Mouse (Mus musculus): Measurements from ENCODE around the gene Spock1. TPM values are rescaled to one million over a fixed set of nuclear protein-coding genes. Genes with fewer than 3 reads are reported as not detected.
A peak's percentile ranks its signal among the peaks of the same experiment; 100 is the strongest.

The Spock1 gene
- polyA plus RNA-seq, 1 experiment from 2014 or later, result 69.4 TPM

DNA sequence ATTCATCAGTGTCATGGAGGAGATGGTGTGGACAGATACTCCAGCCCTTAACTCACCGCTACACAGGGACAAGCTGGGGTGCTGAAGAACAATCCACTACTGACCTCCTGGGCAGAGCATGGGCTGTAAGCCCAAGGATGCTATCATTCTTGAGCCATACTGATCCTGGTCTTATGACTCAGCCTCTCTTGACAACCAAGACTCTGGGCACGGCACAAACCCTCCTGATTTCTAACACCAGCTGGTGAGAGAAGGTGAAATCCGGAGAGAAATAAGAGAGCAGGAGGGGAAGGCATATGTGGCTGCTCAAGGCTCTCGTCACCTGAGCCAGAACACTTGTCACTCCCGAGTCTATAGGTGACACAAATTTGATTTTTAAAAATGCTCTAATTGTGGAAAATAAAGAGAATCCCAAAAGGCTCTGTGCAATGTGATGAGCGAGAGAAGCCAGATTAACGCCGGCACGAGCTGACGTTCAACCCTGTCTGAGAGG is 271.0 kb downstream of the Spock1 start:
- Histone ChIP-seq H3K27ac (peak overlapping the region; percentile 81), H3K9ac (no peak overlapping the region), H3K27me3 (0 out of 2 replicates have a peak, but pooled peaks cover 6% of the 10 kb centered on the region), H3K9me3 (no peaks in the 10 kb centered on the region), H3K36me3 (no peaks in the 10 kb centered on the region), H3K4me3 (no peak overlapping the region), H3K4me2 (no peak overlapping the region), H3K4me1 (replicated peaks) (peaks cover 35% of the 10 kb centered on the region)
- WGBS, result 63% methylated on average over 10 of the region's 10 CpGs
- ATAC-seq (ENCODE audit: low FRiP score), result no peak

DNA sequence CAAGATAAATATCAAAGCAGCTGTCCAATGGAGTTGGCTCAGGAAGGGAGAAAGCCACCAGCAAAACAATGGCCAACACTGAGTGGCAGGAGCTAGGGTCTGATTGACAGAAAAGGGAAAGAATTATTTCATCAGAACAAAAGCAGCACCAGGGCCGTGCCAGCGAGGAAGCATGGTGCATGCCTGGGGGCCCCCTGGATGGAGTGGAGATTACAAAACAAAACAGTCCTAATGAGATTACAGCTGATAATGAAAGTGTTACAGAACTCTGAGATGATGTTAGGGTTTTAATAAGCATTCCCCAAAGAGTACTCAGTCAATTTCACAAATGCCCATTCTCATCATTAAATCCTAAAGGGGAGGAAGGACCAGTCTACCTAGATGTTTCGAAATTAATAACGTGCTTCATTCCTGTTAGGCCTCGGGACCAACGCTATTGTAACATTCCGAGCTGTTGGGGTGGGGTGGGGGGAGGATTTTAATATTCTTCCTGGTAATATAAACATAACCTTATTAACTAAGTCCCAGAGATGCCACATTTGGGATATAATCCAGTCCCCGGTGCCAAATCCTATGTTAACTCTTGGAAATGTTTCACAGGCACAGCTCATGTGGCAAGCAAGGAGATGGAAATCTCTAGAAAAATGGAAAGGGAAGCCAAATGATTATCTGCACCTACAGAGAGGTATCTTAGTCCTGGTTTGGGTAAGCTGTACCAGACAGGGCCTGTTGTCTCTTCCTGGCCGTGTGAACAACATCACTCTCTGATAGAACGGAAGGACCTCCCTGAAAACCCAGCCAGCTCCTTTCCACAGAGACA is 271.7 kb downstream of the Spock1 start:
- peak overlapping the region; percentile 81 for H3K27ac ChIP-seq
- H3K36me3 ChIP-seq, result no peaks in the 10 kb centered on the region
- peaks cover 32% of the 10 kb centered on the region for H3K4me1 ChIP-seq (replicated peaks)
- no peak overlapping the region for H3K4me3 ChIP-seq
- H3K9ac ChIP-seq, result no peak overlapping the region
- no peak overlapping the region for H3K4me2 ChIP-seq
- H3K27me3 ChIP-seq, result 0 out of 2 replicates have a peak, but pooled peaks cover 6% of the 10 kb centered on the region
- H3K9me3 ChIP-seq, result no peaks in the 10 kb centered on the region
- peak; percentile 44; the same call in 1 of the 2 replicates for ATAC-seq (ENCODE audit: low FRiP score)
- WGBS, result 45% methylated on average over 10 of the region's 10 CpGs

DNA sequence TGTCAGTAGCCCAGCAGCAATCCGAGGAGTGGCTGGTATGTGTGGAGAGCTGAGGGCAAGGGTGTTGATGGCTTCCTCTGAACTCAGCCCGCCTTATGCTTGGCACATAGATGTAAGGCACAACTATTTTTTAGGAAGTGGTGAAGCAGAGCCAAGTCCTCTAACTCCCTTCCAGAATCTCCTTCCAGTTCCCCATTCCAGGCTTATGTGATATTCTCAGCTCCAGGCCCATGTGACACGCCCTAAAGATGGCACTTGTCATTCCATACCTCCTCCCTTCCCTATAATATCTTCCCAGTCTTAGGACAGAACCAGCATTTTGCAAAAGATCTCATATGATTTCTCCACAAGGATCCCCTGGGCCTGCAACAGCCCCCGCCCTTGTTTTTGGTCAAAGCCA is 277.6 kb downstream of the Spock1 start:
- Histone ChIP-seq H3K4me2 (no peak overlapping the region), H3K36me3 (no peaks in the 10 kb centered on the region), H3K4me3 (no peak overlapping the region), H3K4me1 (replicated peaks) (peaks cover 17% of the 10 kb centered on the region), H3K9me3 (no peaks in the 10 kb centered on the region), H3K9ac (no peak overlapping the region), H3K27ac (no peak overlapping the region), H3K27me3 (0 out of 2 replicates have a peak, but pooled peaks cover 6% of the 10 kb centered on the region)
- 83% methylated on average over 4 of the region's 4 CpGs for WGBS
- no peak for ATAC-seq (ENCODE audit: low FRiP score)

DNA sequence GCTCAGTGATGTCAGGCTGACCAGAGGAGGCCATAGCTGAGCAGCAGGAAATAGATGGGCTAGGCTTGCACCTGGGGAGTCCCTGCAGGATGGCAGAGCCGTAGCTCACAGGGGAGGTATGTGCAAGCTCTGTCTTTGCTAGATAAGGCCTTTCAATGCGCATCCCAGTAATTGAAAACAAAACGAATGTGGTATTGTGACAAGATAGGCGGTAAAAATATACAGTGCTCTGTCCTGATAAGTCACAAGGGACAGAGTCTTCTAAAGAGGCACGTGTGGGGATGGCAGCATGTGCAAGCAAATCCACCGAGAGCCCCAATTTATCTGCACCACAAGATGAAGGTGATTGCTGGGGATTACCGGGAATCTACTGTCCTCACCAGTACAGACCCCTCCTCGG is 279.9 kb downstream of the Spock1 start:
- Histone ChIP-seq H3K27me3 (0 out of 2 replicates have a peak, but pooled peaks cover 2% of the 10 kb centered on the region), H3K9ac (no peak overlapping the region), H3K36me3 (no peaks in the 10 kb centered on the region), H3K4me2 (no peak overlapping the region), H3K27ac (0 out of 2 replicates have a peak overlapping the region, but pooled peaks have one; percentile 6), H3K4me1 (replicated peaks) (peaks cover 17% of the 10 kb centered on the region), H3K9me3 (no peaks in the 10 kb centered on the region), H3K4me3 (no peak overlapping the region)
- no peak for ATAC-seq (ENCODE audit: low FRiP score)
- WGBS, result 68% methylated on average over 8 of the region's 8 CpGs

DNA sequence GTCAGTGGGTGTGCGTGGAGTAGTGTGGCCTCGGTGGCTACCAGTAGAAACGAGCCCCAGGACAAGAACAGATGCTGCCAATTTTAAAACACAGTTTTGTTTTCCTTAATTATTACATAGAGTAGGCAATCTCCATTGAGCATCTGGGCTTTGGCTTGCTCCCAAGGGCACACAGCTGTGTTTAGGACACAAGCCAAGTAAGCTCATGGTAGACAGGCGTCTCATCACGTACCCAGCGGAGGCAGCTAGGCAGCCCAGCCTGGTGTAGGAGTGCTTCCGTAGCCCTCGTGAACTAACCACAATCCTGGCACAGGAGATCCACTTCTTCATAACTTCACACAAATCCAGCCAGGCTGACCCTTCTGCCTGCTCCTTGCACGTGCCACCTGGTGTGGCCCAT is 281.7 kb downstream of the Spock1 start:
- no peak overlapping the region for H3K9ac ChIP-seq
- WGBS, result 71% methylated on average over 9 of the region's 9 CpGs
- H3K27ac ChIP-seq, result no peak overlapping the region
- H3K36me3 ChIP-seq, result no peaks in the 10 kb centered on the region
- H3K4me2 ChIP-seq, result no peak overlapping the region
- peaks cover 17% of the 10 kb centered on the region for H3K4me1 ChIP-seq (replicated peaks)
- no peaks in the 10 kb centered on the region for H3K27me3 ChIP-seq
- no peak overlapping the region for H3K4me3 ChIP-seq
- no peak for ATAC-seq (ENCODE audit: low FRiP score)
- no peaks in the 10 kb centered on the region for H3K9me3 ChIP-seq

DNA sequence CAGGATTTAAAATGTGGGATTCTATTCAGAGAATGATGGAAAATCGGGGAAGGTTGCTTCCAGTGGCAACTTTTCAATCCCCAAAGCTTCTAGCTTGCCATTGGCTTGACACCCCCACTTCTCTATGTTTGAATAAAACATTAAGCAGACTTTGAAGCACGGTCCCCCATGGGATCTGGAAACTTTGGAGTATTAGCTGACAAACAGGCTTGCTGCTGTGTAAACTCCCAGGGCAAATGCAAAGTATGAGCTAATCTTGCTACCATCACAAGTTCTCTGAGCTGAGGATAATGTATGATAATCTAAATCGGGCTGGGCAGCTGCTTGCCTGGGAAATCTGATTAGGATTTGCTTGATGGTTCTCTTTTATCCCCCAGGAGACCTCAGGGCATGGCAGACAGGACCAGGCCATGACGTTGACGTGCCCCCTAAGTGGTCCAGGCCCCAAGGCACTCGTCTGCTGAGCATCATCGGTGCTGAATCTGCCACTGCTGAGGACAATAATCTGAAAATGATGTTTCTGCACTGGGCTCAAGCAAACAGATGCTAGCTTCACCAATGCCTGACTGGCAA is 284.1 kb downstream of the Spock1 start:
- no peak overlapping the region for H3K27ac ChIP-seq
- no peak overlapping the region for H3K4me3 ChIP-seq
- no peaks in the 10 kb centered on the region for H3K9me3 ChIP-seq
- H3K4me2 ChIP-seq, result no peak overlapping the region
- 41% methylated on average over 7 of the region's 7 CpGs for WGBS
- peaks cover 8% of the 10 kb centered on the region for H3K27me3 ChIP-seq
- no peaks in the 10 kb centered on the region for H3K36me3 ChIP-seq
- ATAC-seq (ENCODE audit: low FRiP score), result no peak
- H3K4me1 ChIP-seq (replicated peaks), result peaks cover 17% of the 10 kb centered on the region
- no peak overlapping the region for H3K9ac ChIP-seq

DNA sequence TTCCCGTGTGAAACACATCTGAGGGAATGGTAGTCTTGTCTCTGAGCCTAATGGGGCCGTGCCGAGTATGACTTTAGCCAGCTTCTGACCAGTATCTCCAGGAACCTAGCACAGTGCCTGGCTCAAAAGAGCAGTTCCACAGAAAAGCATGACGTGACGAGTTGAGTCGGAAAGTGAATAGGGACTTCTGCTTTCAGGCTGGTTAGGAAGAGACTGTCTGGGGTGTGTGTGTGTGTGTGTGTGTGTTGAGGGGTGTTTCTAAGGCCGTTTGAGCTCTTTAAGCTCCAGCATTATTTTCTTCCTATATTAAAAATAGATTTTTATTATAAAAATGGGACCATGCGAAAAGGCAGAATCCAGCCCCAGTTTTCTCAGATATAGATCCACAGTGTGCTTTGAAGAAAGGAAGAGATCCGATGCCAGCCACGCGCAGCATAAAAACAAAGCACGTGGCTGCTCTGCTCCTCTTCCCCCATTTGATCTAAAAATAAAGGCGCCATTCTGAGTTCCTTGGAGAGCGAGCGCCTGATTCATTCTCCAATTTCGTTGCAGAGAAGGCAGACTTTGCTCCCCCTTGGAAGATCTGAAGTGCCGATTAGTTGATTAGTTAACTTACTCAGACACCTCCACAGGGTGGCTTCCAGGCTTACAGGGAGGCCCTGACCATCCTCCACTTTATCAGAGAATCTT is 288.9 kb downstream of the Spock1 start:
- Histone ChIP-seq H3K4me2 (no peak overlapping the region), H3K4me3 (no peak overlapping the region), H3K36me3 (no peaks in the 10 kb centered on the region), H3K4me1 (replicated peaks) (peaks cover 14% of the 10 kb centered on the region), H3K27me3 (peaks cover 14% of the 10 kb centered on the region), H3K9ac (no peak overlapping the region), H3K27ac (no peak overlapping the region), H3K9me3 (no peaks in the 10 kb centered on the region)
- no peak for ATAC-seq (ENCODE audit: low FRiP score)
- 84% methylated on average over 17 of the region's 17 CpGs for WGBS

DNA sequence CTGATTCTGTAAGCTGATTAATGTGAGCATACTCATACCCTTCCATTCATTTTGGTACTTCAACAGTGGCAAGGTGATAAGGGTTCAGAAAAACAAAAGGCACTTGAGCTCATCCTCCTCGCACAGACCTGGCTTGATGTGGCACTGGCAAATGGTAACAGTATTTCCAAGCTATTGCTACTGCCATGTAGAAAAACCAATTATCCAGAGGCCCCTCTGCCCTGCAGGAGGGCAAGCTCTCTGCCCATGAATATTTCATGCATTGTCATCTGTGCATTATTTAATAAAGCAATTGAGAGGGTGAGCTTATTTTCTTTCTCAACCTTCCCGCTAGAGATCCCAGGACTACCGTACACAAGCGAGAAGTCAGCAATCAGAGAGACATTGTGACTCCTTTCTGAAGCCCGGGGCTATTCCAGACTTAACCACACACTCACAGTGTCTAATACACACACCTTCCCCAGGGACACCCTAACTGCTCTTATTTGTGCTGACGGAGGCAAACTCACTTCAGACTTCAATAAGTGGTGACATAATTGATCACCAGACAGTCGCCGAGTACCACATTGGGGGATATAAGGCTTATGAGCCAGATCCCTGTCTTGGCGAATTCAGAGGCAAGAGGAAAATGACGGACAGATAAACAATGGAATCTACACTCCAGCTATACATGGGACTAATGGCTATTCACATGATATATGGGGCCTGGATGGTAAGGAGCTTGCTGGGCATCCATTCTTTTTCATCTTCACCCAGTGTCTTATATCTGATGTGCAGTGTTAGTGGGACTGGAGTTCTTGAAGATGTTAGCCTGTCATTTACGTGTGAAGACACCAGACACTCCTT is 296.6 kb downstream of the Spock1 start:
- Histone ChIP-seq H3K9me3 (no peaks in the 10 kb centered on the region), H3K4me2 (no peak overlapping the region), H3K4me1 (replicated peaks) (peaks cover 45% of the 10 kb centered on the region), H3K4me3 (no peak overlapping the region), H3K27me3 (peaks cover 30% of the 10 kb centered on the region), H3K36me3 (no peaks in the 10 kb centered on the region), H3K27ac (peak overlapping the region; percentile 87), H3K9ac (no peak overlapping the region)
- 34% methylated on average over 11 of the region's 11 CpGs for WGBS
- ATAC-seq (ENCODE audit: low FRiP score), result peak; percentile 79

DNA sequence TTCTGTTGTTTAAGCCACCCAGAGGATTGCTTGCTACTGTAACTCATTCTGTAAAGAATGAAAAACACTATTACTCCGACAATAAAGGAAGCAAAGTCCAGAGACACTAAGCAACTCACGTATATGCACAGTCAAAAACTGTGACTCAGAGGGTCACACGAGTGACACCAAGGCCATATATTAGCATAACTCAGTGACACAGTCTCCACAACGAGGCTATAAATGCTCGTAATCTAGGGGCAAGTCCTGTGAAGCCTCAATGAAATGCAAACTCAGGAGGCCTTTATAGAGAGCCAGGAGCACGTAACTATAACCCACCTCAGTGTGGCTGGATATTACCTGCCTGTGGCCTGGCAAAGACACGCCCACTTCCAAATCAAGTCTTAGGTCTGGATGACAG is 298.2 kb downstream of the Spock1 start:
- Histone ChIP-seq H3K27ac (peak overlapping the region; percentile 87; the same call in 1 of the 2 replicates), H3K4me2 (no peak overlapping the region), H3K9me3 (no peaks in the 10 kb centered on the region), H3K27me3 (peaks cover 43% of the 10 kb centered on the region), H3K4me1 (replicated peaks) (peaks cover 49% of the 10 kb centered on the region), H3K36me3 (no peaks in the 10 kb centered on the region), H3K9ac (no peak overlapping the region), H3K4me3 (no peak overlapping the region)
- 86% methylated on average over 7 of the region's 7 CpGs for WGBS
- no peak for ATAC-seq (ENCODE audit: low FRiP score)

DNA sequence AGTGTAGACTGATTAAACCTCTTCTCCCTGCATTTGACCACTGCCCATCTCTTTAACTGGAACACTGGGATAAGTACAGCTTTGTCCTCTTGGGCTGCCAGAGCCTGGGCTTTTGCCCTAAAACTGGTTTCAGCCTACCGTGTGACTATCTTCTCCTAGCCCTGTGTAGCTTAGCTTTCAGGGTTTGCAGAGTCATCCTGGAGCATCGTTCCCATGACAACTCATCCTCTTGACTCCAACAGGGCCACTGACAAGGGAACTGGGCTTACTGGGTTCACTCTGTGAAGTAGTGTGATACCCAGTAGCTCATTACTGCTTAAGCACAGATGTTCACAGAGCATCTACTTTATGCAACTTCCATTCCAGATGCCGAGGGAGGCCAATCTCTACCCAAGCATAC is 303.7 kb downstream of the Spock1 start:
- Histone ChIP-seq H3K9ac (no peak overlapping the region), H3K9me3 (no peaks in the 10 kb centered on the region), H3K4me3 (no peak overlapping the region), H3K27me3 (peaks cover 92% of the 10 kb centered on the region), H3K4me1 (replicated peaks) (peaks cover 22% of the 10 kb centered on the region), H3K4me2 (no peak overlapping the region), H3K36me3 (no peaks in the 10 kb centered on the region), H3K27ac (peak overlapping the region; percentile 64)
- WGBS, result 80% methylated on average over 3 of the region's 3 CpGs
- ATAC-seq (ENCODE audit: low FRiP score), result no peak

DNA sequence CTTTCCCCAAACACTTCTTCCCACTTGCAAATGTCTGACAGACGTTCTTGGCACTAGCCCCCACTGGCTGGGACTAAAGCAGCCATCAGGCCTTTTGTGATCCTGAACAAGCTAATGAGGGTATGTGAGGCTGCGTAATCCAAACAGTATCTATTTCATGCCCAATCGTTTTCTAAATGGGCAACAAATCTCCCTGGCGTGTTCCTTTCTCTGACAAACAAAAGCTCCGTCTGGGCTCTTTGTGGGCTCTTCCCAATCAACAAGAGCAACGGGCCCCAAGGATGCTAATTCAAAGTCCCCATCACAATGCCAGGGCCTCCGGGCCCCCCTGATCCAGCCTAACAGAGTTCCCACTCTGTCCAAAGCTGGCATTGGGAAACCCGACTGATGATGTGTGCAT is 304.9 kb downstream of the Spock1 start:
- WGBS, result 15% methylated on average over 8 of the region's 8 CpGs
- peaks cover 24% of the 10 kb centered on the region for H3K4me1 ChIP-seq (replicated peaks)
- H3K36me3 ChIP-seq, result no peaks in the 10 kb centered on the region
- no peak overlapping the region for H3K9ac ChIP-seq
- H3K27ac ChIP-seq, result no peak overlapping the region
- peaks cover 91% of the 10 kb centered on the region for H3K27me3 ChIP-seq
- H3K4me2 ChIP-seq, result no peak overlapping the region
- H3K4me3 ChIP-seq, result no peak overlapping the region
- H3K9me3 ChIP-seq, result no peaks in the 10 kb centered on the region
- ATAC-seq (ENCODE audit: low FRiP score), result peak; percentile 72

DNA sequence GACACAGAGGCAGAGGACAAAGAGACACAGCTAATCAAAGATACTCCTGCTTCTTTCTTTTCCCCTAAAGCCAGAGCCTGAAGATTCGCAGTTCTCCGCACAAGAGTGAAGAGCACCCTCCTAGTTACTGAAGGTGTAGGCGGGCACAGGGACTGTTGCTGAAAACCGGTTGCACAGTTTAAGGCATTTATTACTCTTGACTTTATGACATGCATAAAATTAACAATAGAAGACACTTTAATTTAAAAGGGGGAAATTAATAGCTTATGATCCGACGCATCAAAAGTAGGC is 312.4 kb downstream of the Spock1 start:
- 54% methylated on average over 6 of the region's 6 CpGs for WGBS
- Histone ChIP-seq H3K27me3 (peaks cover 38% of the 10 kb centered on the region), H3K4me1 (replicated peaks) (peaks cover 29% of the 10 kb centered on the region), H3K27ac (peak overlapping the region; percentile 93), H3K4me3 (no peak overlapping the region), H3K9ac (peak overlapping the region; percentile 43; the same call in 1 of the 2 replicates), H3K9me3 (no peaks in the 10 kb centered on the region), H3K36me3 (no peaks in the 10 kb centered on the region), H3K4me2 (peak overlapping the region; percentile 34)
- ATAC-seq (ENCODE audit: low FRiP score), result no peak; the same call in 1 of the 2 replicates
